13 mouse cellular contexts compared by ENCODE assay signal in the genomic region with DNA sequence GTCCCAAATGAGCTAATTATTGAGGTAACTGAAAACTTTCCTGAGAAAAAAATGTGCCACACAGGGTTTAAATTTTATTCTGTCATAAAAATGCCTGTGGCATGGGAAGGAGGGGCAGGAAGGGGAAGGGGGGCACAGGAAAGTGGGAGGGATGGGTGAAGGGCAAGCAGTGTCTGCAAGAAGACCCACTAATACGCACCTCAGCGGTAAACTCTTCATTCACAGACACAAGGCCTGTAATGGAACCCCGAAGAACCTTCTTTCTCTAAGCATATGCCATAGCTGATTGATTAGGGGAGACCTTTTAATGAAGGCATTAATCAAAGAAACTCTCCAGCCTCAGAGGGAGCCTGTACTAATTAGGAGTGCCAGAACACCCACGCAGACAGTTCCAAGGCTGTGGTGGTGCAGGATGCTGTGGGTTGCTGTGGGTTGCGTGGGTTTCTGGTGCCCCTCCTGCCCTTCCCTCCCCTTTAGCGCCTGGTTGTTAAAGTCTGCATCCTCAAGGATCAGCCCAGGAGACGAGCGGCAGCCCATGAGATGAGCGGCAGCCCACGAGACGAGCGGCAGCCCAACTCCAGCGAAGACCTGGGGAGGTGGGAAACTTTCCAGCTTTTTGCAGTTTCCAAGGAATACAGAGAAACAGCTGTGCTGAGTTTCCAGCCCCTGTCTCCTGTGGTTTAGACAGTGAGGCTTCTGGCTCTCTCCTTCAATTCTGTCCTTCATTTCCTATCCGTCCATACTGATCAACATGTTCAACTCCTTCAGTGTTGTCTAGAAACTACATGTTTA.
DNase-seq lines count a peak whose midpoint lies in the region; ATAC-seq and TF ChIP-seq lines count a peak whose summit lies in the region.
"Had no signal": no experiment of that assay in that cellular context is flagged by ENCODE, and none has a peak within 500 bp of the region (broad histone marks: within the 10 kb centered on the region; RNA-seq: fewer than 3 reads in every experiment).

No protein-coding gene starts in this region.

- no peak for DNase-seq in hindbrain, embryonic 11.5 days (ENCODE audit: low spot score)
- no peak for DNase-seq in midbrain, embryonic 11.5 days (ENCODE audit: low spot score, missing footprints)
- peak; percentile 48 for DNase-seq in limb, embryonic 14.5 days (ENCODE audit: low spot score)
- no peak for DNase-seq in layer of hippocampus, postnatal 10 days (ENCODE audit: low spot score in 2 of 2)
- DNase-seq: cerebellum, postnatal 14 days; forebrain, postnatal 0 days; kidney, adult 2 months; lung, adult 2 months; thymus, postnatal 4 days had no signal

- no peaks in the 10 kb centered on the region for H3K9me3 ChIP-seq in hindbrain, embryonic 15.5 days
- H3K9me3 ChIP-seq in hindbrain, embryonic 11.5 days (ENCODE audit: control insufficient read depth, low read length): no peaks in the 10 kb centered on the region
- no peaks in the 10 kb centered on the region for H3K9me3 ChIP-seq in midbrain, embryonic 15.5 days
- no peaks in the 10 kb centered on the region for H3K9me3 ChIP-seq in midbrain, embryonic 11.5 days (ENCODE audit: control insufficient read depth, low read length)
- H3K9me3 ChIP-seq in hindbrain, embryonic 16.5 days (ENCODE audit: control insufficient read depth, low read length): no peaks in the 10 kb centered on the region
- no peaks in the 10 kb centered on the region for H3K9me3 ChIP-seq in limb, embryonic 14.5 days (ENCODE audit: control insufficient read depth, low read length)
- H3K9me3 ChIP-seq: heart, embryonic 13.5 days had no signal

- H3K9ac ChIP-seq in hindbrain, embryonic 15.5 days: no peak overlapping the region
- H3K9ac ChIP-seq in hindbrain, embryonic 11.5 days (ENCODE audit: low read depth, low read length): no peak overlapping the region
- no peak overlapping the region for H3K9ac ChIP-seq in midbrain, embryonic 15.5 days
- H3K9ac ChIP-seq in midbrain, embryonic 11.5 days (ENCODE audit: low read length): no peak overlapping the region
- no peak overlapping the region for H3K9ac ChIP-seq in hindbrain, embryonic 16.5 days (ENCODE audit: low read depth, low read length)
- H3K9ac ChIP-seq in limb, embryonic 14.5 days (ENCODE audit: low read depth, low read length, severe bottlenecking): no peak overlapping the region
- H3K9ac ChIP-seq: forebrain, postnatal 0 days; heart, embryonic 13.5 days had no signal

- H3K4me3 ChIP-seq in hindbrain, embryonic 15.5 days: no peak overlapping the region
- H3K4me3 ChIP-seq in hindbrain, embryonic 11.5 days (ENCODE audit: low read depth, low read length): no peak overlapping the region
- no peak overlapping the region for H3K4me3 ChIP-seq in midbrain, embryonic 15.5 days
- H3K4me3 ChIP-seq in midbrain, embryonic 11.5 days (ENCODE audit: low read depth, low read length): no peak overlapping the region
- H3K4me3 ChIP-seq in hindbrain, embryonic 16.5 days (ENCODE audit: low read length): no peak overlapping the region
- no peak overlapping the region for H3K4me3 ChIP-seq in limb, embryonic 14.5 days (replicated peaks; ENCODE audit: low read length)
- H3K4me3 ChIP-seq: heart, embryonic 13.5 days had no signal

- WGBS in hindbrain, embryonic 15.5 days: 61% methylated on average over 14 of the region's 14 CpGs
- 77% methylated on average over 14 of the region's 14 CpGs for WGBS in hindbrain, embryonic 11.5 days
- 73% methylated on average over 14 of the region's 14 CpGs for WGBS in midbrain, embryonic 15.5 days
- WGBS in midbrain, embryonic 11.5 days: 87% methylated on average over 14 of the region's 14 CpGs
- 60% methylated on average over 14 of the region's 14 CpGs for WGBS in hindbrain, embryonic 16.5 days
- WGBS in limb, embryonic 14.5 days: 29% methylated on average over 14 of the region's 14 CpGs

- no peaks in the 10 kb centered on the region for H3K36me3 ChIP-seq in hindbrain, embryonic 15.5 days
- no peaks in the 10 kb centered on the region for H3K36me3 ChIP-seq in hindbrain, embryonic 11.5 days (ENCODE audit: control insufficient read depth, insufficient read depth, low read length)
- H3K36me3 ChIP-seq in midbrain, embryonic 15.5 days (replicated peaks): no peaks in the 10 kb centered on the region
- H3K36me3 ChIP-seq in midbrain, embryonic 11.5 days (ENCODE audit: control insufficient read depth, insufficient read depth, low read length): no peaks in the 10 kb centered on the region
- H3K36me3 ChIP-seq in hindbrain, embryonic 16.5 days (ENCODE audit: control insufficient read depth, insufficient read depth, low read length): no peaks in the 10 kb centered on the region
- no peaks in the 10 kb centered on the region for H3K36me3 ChIP-seq in limb, embryonic 14.5 days (ENCODE audit: control insufficient read depth, insufficient read depth, low read length)
- H3K36me3 ChIP-seq: heart, embryonic 13.5 days had no signal

- peaks cover 4% of the 10 kb centered on the region; the same call in 1 of the 2 replicates for H3K4me1 ChIP-seq in hindbrain, embryonic 15.5 days (replicated peaks)
- no peaks in the 10 kb centered on the region for H3K4me1 ChIP-seq in hindbrain, embryonic 11.5 days (replicated peaks; ENCODE audit: control insufficient read depth, insufficient read depth, low read length)
- H3K4me1 ChIP-seq in midbrain, embryonic 15.5 days: no peaks in the 10 kb centered on the region
- H3K4me1 ChIP-seq in midbrain, embryonic 11.5 days (ENCODE audit: control insufficient read depth, insufficient read depth, low read length): no peaks in the 10 kb centered on the region
- H3K4me1 ChIP-seq in hindbrain, embryonic 16.5 days (ENCODE audit: control insufficient read depth, insufficient read depth, low read depth, low read length): no peaks in the 10 kb centered on the region
- H3K4me1 ChIP-seq in limb, embryonic 14.5 days (ENCODE audit: control insufficient read depth, insufficient read depth, low read length): peaks cover 10% of the 10 kb centered on the region; the same call in 1 of the 2 replicates
- H3K4me1 ChIP-seq: heart, embryonic 13.5 days had no signal

- no peak for TF ChIP-seq POLR2A in limb, embryonic 14.5 days (IDR thresholded peaks at IDR 0.05; ENCODE audit: borderline replicate concordance, extremely low read depth, insufficient read depth, insufficient read length)

- no peak overlapping the region for H3K4me2 ChIP-seq in hindbrain, embryonic 15.5 days
- no peak overlapping the region for H3K4me2 ChIP-seq in hindbrain, embryonic 11.5 days (replicated peaks; ENCODE audit: low read depth, low read length)
- no peak overlapping the region for H3K4me2 ChIP-seq in midbrain, embryonic 15.5 days
- no peak overlapping the region for H3K4me2 ChIP-seq in midbrain, embryonic 11.5 days
- H3K4me2 ChIP-seq in hindbrain, embryonic 16.5 days (ENCODE audit: low read length): no peak overlapping the region
- H3K4me2 ChIP-seq in limb, embryonic 14.5 days (replicated peaks; ENCODE audit: low read depth, low read length, severe bottlenecking): peak overlapping the region; percentile 36
- H3K4me2 ChIP-seq: heart, embryonic 13.5 days had no signal

- no peaks in the 10 kb centered on the region for H3K27me3 ChIP-seq in hindbrain, embryonic 15.5 days
- H3K27me3 ChIP-seq in hindbrain, embryonic 11.5 days (ENCODE audit: control insufficient read depth, insufficient read depth, low read length): no peaks in the 10 kb centered on the region
- H3K27me3 ChIP-seq in midbrain, embryonic 15.5 days (replicated peaks): no peaks in the 10 kb centered on the region
- H3K27me3 ChIP-seq in midbrain, embryonic 11.5 days (ENCODE audit: control insufficient read depth, insufficient read depth, low read length): no peaks in the 10 kb centered on the region
- no peaks in the 10 kb centered on the region for H3K27me3 ChIP-seq in hindbrain, embryonic 16.5 days (replicated peaks; ENCODE audit: control insufficient read depth, insufficient read depth, low read length)
- no peaks in the 10 kb centered on the region for H3K27me3 ChIP-seq in limb, embryonic 14.5 days (ENCODE audit: control insufficient read depth, insufficient read depth, low read length)
- H3K27me3 ChIP-seq: heart, embryonic 13.5 days had no signal

- no peak overlapping the region for H3K27ac ChIP-seq in hindbrain, embryonic 15.5 days (replicated peaks)
- no peak overlapping the region for H3K27ac ChIP-seq in hindbrain, embryonic 11.5 days (ENCODE audit: low read depth, low read length)
- H3K27ac ChIP-seq in midbrain, embryonic 15.5 days: no peak overlapping the region
- H3K27ac ChIP-seq in midbrain, embryonic 11.5 days (ENCODE audit: low read depth, low read length): no peak overlapping the region
- no peak overlapping the region for H3K27ac ChIP-seq in hindbrain, embryonic 16.5 days (ENCODE audit: low read depth, low read length)
- no peak overlapping the region for H3K27ac ChIP-seq in limb, embryonic 14.5 days (replicated peaks; ENCODE audit: low read depth, low read length)
- H3K27ac ChIP-seq: heart, embryonic 13.5 days had no signal

- peak; percentile 51; the same call in 1 of the 2 replicates for ATAC-seq in hindbrain, embryonic 15.5 days (ENCODE audit: low FRiP score, low read depth)
- no peak for ATAC-seq in hindbrain, embryonic 11.5 days (ENCODE audit: low FRiP score)
- ATAC-seq in midbrain, embryonic 15.5 days (replicated peaks): peak; percentile 63; the same call in 1 of the 2 replicates
- ATAC-seq in midbrain, embryonic 11.5 days (ENCODE audit: low FRiP score): no peak
- ATAC-seq in hindbrain, embryonic 16.5 days: peak; percentile 60
- ATAC-seq in limb, embryonic 14.5 days (ENCODE audit: low FRiP score, low read depth): no peak
- ATAC-seq: forebrain, postnatal 0 days had no signal

Comparison
In these comparisons a context has a peak if more than half of its experiments do, and no peak if none do; other contexts are left out.
1. ATAC-seq: peak in hindbrain, embryonic 15.5 days (single experiment), midbrain, embryonic 15.5 days (single experiment) and hindbrain, embryonic 16.5 days (single experiment); none in hindbrain, embryonic 11.5 days (single experiment), midbrain, embryonic 11.5 days (single experiment) and limb, embryonic 14.5 days (single experiment).